Mouse (Mus musculus): ENCODE data around the gene Srrd.

The Srrd gene

GRCm38 (mm10) chr5:112342463-112343204 is at the start of gene Srrd, which contains the start of gene Hps4:
Gene Srrd, minus strand, starts transcription at chr5:112343040.
Gene Hps4, plus strand, starts transcription at chr5:112343083.
- DNase-seq (ENCODE audit: extremely low spot score), result peak; percentile 85

GRCm38 (mm10) chr5:112391676-112392323 is 49.0 kb upstream of the Srrd start:
- no peak for DNase-seq (ENCODE audit: extremely low spot score)

- no peak for DNase-seq (ENCODE audit: extremely low spot score)
Observed at GRCm38 (mm10) chr5:112391002-112391401, 48.2 kb upstream of the Srrd start.

- DNase-seq (ENCODE audit: extremely low spot score), result no peak
Observed at GRCm38 (mm10) chr5:112389352-112389751, 46.5 kb upstream of the Srrd start.

DNA sequence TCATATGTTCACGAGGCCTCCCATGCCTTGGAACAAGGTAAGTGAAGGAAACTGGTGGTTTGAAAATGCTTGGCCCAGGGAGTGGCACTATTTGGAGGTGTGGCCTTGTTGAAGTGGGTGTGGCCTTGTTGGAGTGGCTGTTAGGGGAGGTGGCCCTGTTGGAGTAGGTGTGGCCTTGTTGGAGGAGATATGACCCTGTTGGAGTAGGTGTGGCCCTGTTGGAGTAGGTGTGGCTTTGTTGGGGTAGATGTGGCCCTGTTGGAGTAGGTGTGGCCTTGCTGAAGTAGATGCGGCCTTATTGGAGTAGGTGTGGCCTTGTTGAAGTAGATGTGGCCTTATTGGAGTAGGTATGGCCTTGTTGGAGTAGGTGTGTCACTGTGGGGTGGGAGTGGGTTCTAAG is 43.1 kb upstream of the Srrd start:
- no peak for DNase-seq (ENCODE audit: extremely low spot score)

GRCm38 (mm10) chr5:112384805-112385472 is 42.1 kb upstream of the Srrd start:
- no peak for DNase-seq (ENCODE audit: extremely low spot score)

DNA sequence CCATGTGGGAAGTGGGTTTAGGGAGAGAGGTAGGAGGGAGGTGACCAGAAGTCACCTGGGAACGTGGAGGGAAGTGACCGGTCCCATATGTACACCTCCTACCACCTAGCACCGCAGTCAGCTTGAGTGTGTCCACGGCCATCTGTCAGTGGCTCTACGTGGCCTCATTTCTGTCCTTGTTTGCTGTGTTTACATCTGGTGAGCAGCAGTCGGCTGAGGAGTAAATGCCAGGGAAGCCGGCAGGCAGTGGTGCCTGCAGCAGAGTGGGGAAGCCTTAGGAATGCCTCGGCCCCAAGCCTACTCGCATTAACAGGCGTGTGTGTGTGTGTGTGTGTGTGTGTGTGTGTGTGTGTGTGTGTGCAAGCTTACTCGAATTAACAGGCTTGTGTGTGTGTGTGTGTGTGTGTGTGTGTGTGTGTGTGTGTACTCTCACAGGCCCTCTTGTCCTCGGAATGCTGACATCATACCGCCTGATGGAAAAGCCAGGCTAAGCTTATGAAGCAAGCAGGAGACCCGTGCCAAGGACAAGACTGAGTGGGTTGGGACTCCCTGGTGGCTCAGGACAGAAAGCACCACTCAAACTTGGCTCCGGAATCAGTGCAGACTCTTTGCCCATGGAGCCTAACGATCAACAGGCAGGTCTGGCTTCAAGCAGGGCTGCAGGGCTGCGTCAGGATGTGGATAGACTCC is 39.9 kb upstream of the Srrd start:
- DNase-seq (ENCODE audit: extremely low spot score), result no peak

GRCm38 (mm10) chr5:112382042-112382441 is 39.2 kb upstream of the Srrd start:
- no peak for DNase-seq (ENCODE audit: extremely low spot score)

DNA sequence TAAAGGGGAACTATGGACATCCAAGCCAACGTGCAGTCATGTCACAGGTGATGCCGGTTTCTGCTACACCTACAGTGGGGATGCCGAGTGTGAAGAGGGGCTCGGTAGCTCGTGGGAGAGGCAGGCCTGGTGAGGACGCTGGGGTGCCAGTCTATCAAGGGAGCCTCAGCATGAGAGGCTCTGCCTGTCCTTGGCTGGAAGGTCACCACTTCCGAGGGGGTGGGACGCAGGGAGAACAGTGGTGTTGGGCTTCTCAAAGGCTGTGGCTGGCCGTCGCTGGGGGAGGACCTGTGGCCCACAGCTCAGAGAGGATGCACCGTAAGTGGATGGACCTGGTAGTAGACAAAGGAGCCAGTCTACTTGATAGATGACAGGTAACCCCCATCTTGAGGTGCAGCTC is 38.3 kb upstream of the Srrd start:
- DNase-seq (ENCODE audit: extremely low spot score), result no peak

- DNase-seq (ENCODE audit: extremely low spot score), result no peak
Observed at GRCm38 (mm10) chr5:112378716-112379115, 35.9 kb upstream of the Srrd start.

DNA sequence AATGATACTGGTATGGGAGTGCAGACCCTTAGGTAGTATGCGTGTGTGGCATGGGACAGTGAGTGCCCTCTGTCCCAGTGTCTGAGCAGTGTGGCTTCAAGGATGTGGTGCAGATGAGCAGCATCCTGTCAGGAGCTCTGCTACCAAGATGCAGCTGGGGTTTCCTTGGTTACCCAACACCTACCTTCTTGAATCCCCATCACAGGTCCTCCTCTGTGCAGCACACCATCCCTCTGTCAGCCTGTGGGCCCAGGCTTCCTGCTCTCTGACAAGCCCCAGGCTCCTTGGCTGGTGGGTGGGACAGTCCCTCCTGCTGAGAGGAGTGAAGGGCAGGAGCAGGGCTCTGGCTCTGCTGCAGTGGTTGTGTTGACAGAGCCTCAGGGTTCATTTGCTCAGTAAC is 34.5 kb upstream of the Srrd start:
- no peak for DNase-seq (ENCODE audit: extremely low spot score)

DNA sequence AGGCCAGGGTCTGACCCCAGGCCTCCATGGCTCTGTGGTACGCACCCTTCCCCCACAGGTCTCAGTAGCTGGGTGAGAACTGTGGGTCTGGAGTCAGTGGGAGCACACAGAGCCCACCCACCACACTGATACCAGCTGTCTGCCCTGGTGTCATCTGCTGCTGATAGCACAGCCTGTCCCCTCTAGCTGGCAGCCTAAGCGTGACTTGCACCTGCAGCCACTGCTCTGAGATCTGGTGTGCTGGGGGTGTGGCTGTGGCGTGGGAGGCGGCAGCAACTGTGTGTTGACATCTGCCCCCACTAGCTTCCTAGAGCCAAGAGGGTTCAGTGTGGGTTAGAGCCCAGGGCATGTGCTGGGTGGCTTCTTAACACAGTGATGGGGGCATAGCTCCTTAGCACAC is 33.3 kb upstream of the Srrd start:
- DNase-seq (ENCODE audit: extremely low spot score), result no peak

DNA sequence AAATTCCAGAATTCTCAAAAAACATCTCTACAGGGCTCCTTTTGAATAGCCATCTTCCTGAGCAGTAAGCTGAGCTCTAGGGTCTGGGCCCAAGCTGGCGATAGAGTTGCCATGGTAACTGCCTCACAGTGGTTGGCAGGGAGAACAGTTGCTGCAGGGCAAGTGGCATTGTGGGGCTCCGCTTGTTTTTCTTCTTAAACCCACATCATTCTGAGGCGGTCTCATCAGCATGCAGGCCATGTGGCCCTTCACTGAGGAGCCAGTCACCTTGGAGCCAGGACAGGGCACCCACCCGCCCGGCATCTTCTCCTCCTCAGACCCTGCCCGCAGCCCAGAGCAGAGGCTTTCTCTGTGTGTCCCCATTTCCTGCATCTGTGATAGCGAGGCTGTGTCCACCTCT is 29.1 kb upstream of the Srrd start:
- DNase-seq (ENCODE audit: extremely low spot score), result peak; percentile 24

GRCm38 (mm10) chr5:112370236-112370813 is 27.5 kb upstream of the Srrd start:
- DNase-seq (ENCODE audit: extremely low spot score), result no peak

DNA sequence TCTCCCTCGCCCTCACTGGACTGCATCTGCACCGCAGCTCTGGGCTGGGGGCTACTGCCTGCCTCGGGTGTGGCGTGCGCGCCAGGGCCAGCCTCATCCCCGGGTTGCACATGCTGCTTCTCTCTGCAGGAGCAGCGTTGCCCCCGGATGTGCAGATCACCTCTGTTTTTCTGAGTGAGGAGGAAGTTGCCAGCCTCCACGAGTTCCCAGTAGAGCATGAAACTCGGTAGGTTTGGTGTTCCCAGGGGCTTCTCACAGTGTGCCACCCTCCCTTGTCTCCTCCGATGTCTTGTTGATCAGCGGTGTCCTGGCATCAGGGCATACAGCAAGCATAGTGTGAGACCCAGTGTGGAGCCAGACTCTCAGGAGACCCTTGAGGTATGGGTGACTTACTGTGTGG is 26.5 kb upstream of the Srrd start:
- no peak for DNase-seq (ENCODE audit: extremely low spot score)

DNA sequence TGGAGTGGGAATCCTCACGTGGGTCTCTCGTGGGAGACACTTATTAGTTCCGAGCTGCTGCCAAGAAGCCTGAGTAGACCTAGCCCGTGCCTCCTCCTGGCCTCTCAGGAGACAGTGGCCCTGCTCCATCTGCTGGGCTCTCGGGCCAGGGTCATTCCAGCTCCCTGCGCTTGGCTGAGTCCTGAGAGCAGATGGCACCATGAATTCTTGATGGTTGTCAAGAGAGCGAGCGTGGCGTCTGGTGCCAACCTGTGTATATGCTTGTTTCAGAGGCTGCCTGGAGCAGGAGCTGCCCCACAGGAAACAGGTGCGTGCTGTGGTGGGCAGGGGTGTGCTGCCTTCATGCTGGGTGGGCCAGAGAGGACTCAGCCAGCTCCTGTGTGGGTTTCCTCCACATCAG is 25.8 kb upstream of the Srrd start:
- no peak for DNase-seq (ENCODE audit: extremely low spot score)

- DNase-seq (ENCODE audit: extremely low spot score), result no peak
Observed at GRCm38 (mm10) chr5:112367929-112368328, 25.1 kb upstream of the Srrd start.

GRCm38 (mm10) chr5:112367338-112367737 is 24.5 kb upstream of the Srrd start:
- no peak for DNase-seq (ENCODE audit: extremely low spot score)

GRCm38 (mm10) chr5:112366879-112367278 is 24.0 kb upstream of the Srrd start:
- no peak for DNase-seq (ENCODE audit: extremely low spot score)

GRCm38 (mm10) chr5:112364184-112364797 is 21.5 kb upstream of the Srrd start:
- DNase-seq (ENCODE audit: extremely low spot score), result no peak

GRCm38 (mm10) chr5:112360077-112360476 is 17.2 kb upstream of the Srrd start:
- DNase-seq (ENCODE audit: extremely low spot score), result no peak

DNA sequence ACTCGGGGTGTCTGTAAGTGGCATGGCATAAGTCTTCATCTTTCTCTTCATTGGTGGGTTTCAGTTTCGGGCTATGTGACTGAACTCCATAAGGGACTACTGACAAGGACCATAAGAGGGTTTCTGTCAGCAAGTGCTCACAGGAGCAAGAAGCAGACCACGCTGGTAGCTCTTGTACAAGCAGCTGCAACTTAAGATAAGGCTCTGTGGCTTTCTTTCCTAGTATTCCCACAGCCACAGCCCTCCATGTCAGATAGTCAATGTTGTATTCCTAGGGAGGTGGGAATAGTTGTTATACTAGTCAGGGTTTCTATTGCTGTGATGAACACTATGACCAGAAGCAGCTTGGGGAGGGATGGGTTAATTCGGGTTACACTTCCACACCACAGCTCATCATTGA is 16.7 kb upstream of the Srrd start:
- no peak for DNase-seq (ENCODE audit: extremely low spot score)
